In the genomic region with DNA sequence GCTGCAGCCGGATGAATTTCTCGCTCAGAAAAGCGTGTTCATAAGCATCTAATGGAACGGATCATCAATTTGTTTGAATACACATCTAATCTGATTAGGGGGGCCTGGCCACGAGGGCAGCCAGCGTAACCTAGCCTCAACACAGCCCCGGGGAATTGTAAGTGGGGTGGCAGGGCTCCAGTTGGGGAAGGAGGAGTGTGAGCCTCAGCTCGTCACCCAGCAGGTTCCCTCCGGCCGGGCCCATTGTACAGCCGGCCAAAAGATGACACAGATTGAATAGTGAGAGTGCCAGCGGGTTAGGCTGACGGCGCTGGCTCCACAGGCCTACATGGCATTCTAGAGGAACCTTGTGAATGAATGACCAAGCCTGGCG, we compare ENCODE assay signal across 13 mouse cellular contexts.
A peak's percentile ranks its signal among the peaks of the same experiment; 100 is the strongest.
DNase-seq lines count a peak whose midpoint lies in the region; ATAC-seq lines count a peak whose summit lies in the region.
"Had no signal": no experiment of that assay in that cellular context is flagged by ENCODE, and none has a peak within 500 bp of the region (broad histone marks: within the 10 kb centered on the region; RNA-seq: fewer than 3 reads in every experiment).

No protein-coding gene starts in this region.

- no peak overlapping the region for H3K4me2 ChIP-seq in hindbrain, embryonic 12.5 days (replicated peaks)
- peak overlapping the region; percentile 25; the same call in 1 of the 2 replicates for H3K4me2 ChIP-seq in neural tube, embryonic 12.5 days (replicated peaks)
- H3K4me2 ChIP-seq: limb, embryonic 13.5 days had no signal

- peak; percentile 62 for ATAC-seq in hindbrain, embryonic 12.5 days (ENCODE audit: low FRiP score)
- peak; percentile 42; the same call in 1 of the 2 replicates for ATAC-seq in neural tube, embryonic 12.5 days (ENCODE audit: low FRiP score, low read depth)
- ATAC-seq: activated CD4-positive, CD25-positive, alpha-beta regulatory T cell, adult 4 months had no signal

- intact Hi-C loops in heart, postnatal 25 days (cut with DNase I): no loop called here

- WGBS in hindbrain, embryonic 12.5 days: 41% methylated on average over 15 of the region's 15 CpGs
- WGBS in neural tube, embryonic 12.5 days: 42% methylated on average over 15 of the region's 15 CpGs

- no peak overlapping the region for H3K9ac ChIP-seq in hindbrain, embryonic 12.5 days
- no peak overlapping the region for H3K9ac ChIP-seq in neural tube, embryonic 12.5 days
- H3K9ac ChIP-seq: limb, embryonic 13.5 days had no signal

- H3K4me3 ChIP-seq in hindbrain, embryonic 12.5 days: no peak overlapping the region
- no peak overlapping the region for H3K4me3 ChIP-seq in neural tube, embryonic 12.5 days
- H3K4me3 ChIP-seq: heart, adult 2 months; limb, embryonic 13.5 days had no signal

- peak overlapping the region; percentile 49; the same call in 1 of the 2 replicates for H3K27ac ChIP-seq in hindbrain, embryonic 12.5 days
- peak overlapping the region; percentile 42; the same call in 1 of the 2 replicates for H3K27ac ChIP-seq in neural tube, embryonic 12.5 days
- H3K27ac ChIP-seq: heart, adult 2 months; limb, embryonic 13.5 days had no signal

- no peaks in the 10 kb centered on the region for H3K27me3 ChIP-seq in hindbrain, embryonic 12.5 days
- H3K27me3 ChIP-seq in neural tube, embryonic 12.5 days (replicated peaks): no peaks in the 10 kb centered on the region

- DNase-seq in adrenal gland, adult 2 months: peak; percentile 5
- DNase-seq in adrenal gland, adult 8-10 months: no peak
- DNase-seq in cerebellum, adult 9-11 months: peak; percentile 72
- DNase-seq in heart, postnatal 25 days (ENCODE audit: low spot score): no peak
- DNase-seq in B cell, adult 2 months: no peak
- no peak for DNase-seq in urinary bladder, postnatal 36 days (ENCODE audit: low spot score in 2 of 2)
- DNase-seq: heart, adult 2 months; layer of hippocampus, adult 9-11 months; thymus, postnatal 25 days had no signal

- 0 out of 2 replicates have a peak, but pooled peaks cover 4% of the 10 kb centered on the region for H3K36me3 ChIP-seq in hindbrain, embryonic 12.5 days
- no peaks in the 10 kb centered on the region for H3K36me3 ChIP-seq in neural tube, embryonic 12.5 days
- H3K36me3 ChIP-seq: limb, embryonic 13.5 days had no signal

- peaks cover 34% of the 10 kb centered on the region for H3K4me1 ChIP-seq in hindbrain, embryonic 12.5 days
- H3K4me1 ChIP-seq in neural tube, embryonic 12.5 days: peaks cover 30% of the 10 kb centered on the region

- H3K9me3 ChIP-seq in hindbrain, embryonic 12.5 days (replicated peaks): 0 out of 2 replicates have a peak, but pooled peaks cover 3% of the 10 kb centered on the region
- H3K9me3 ChIP-seq in neural tube, embryonic 12.5 days: 0 out of 2 replicates have a peak, but pooled peaks cover 8% of the 10 kb centered on the region
- H3K9me3 ChIP-seq: limb, embryonic 13.5 days had no signal

Comparison
In these comparisons a context has a peak if more than half of its experiments do, and no peak if none do; other contexts are left out.
1. DNase-seq: peak in adrenal gland, adult 2 months (single experiment) and cerebellum, adult 9-11 months (single experiment); none in adrenal gland, adult 8-10 months (single experiment), heart, postnatal 25 days (single experiment), B cell, adult 2 months (0 of 2) and urinary bladder, postnatal 36 days (0 of 2).